ENCODE assay signal across 13 mouse cellular contexts in the genomic region with DNA sequence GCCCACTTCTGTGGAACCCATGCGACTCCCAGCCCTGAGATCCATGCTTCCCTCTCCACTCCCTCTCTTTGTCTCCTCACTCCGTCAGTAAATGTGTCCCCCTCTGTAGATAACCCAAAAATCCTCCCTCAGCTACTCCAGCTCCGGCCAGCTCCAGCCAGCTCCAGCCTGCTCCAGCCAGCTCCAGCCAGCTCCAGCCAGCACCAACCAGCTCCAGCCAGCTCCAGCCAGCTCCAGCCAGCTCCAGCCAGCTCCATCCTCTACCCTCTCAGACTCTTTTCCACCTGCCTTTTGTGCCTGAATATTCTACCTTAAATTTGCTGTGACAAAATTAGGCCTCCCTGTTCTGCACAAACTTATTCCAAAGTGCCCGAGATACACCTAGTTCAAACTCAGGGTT.
"Had no signal": no experiment of that assay in that cellular context is flagged by ENCODE, and none has a peak within 500 bp of the region (broad histone marks: within the 10 kb centered on the region; RNA-seq: fewer than 3 reads in every experiment).

No protein-coding gene starts in this region.

- H3K27me3 ChIP-seq: limb, embryonic 15.5 days; liver, embryonic 12.5 days had no signal

- H3K9me3 ChIP-seq: limb, embryonic 15.5 days; liver, embryonic 12.5 days; megakaryocyte, embryonic 14.5 days; midbrain, embryonic 12.5 days had no signal

- H3K36me3 ChIP-seq: limb, embryonic 15.5 days; liver, embryonic 12.5 days; midbrain, embryonic 12.5 days had no signal

- DNase-seq: kidney, adult 8-10 months; kidney, postnatal 25 days; lung, postnatal 14 days; right cerebral cortex, postnatal 4 days; spleen, adult 18-20 months; thymus, postnatal 36 days had no signal

- H3K4me2 ChIP-seq: limb, embryonic 15.5 days; liver, embryonic 12.5 days; lung, embryonic 14.5 days; midbrain, embryonic 12.5 days had no signal

- H3K4me3 ChIP-seq: left cerebral cortex, adult 2 months; limb, embryonic 15.5 days; liver, embryonic 12.5 days; megakaryocyte, embryonic 14.5 days; midbrain, embryonic 12.5 days had no signal

- H3K4me1 ChIP-seq: liver, embryonic 12.5 days; megakaryocyte, embryonic 14.5 days had no signal

- ATAC-seq: liver, embryonic 12.5 days had no signal

- H3K9ac ChIP-seq: limb, embryonic 15.5 days; liver, embryonic 12.5 days; lung, embryonic 14.5 days; midbrain, embryonic 12.5 days had no signal

- H3K27ac ChIP-seq: left cerebral cortex, adult 2 months; limb, embryonic 15.5 days; liver, embryonic 12.5 days; macrophage; midbrain, embryonic 12.5 days had no signal
